Mouse (Mus musculus): ENCODE measurements around the gene Zup1. TPM values are rescaled to one million over a fixed set of nuclear protein-coding genes. Genes with fewer than 3 reads are reported as not detected.
A peak's percentile ranks its signal among the peaks of the same experiment; 100 is the strongest.
"Not testable (repeated sequence)": the region's sequence is repeated elsewhere in the genome, so short reads cannot be mapped to it uniquely, and the experiment has no call there.

Zup1 gene
- polyA plus RNA-seq, 1 experiment = 2.4 TPM

- no peaks in the 10 kb centered on the region for H3K27me3 ChIP-seq (ENCODE audit: control insufficient read depth, insufficient read depth, low read length)
- H3K36me3 ChIP-seq (ENCODE audit: control insufficient read depth, insufficient read depth, low read length) = peaks cover 37% of the 10 kb centered on the region
- 39% methylated on average over 3 of the region's 3 CpGs for WGBS
- peaks cover 7% of the 10 kb centered on the region; the same call in 1 of the 2 replicates for H3K4me1 ChIP-seq (ENCODE audit: control insufficient read depth, insufficient read depth, insufficient read length, low read length)
- H3K27ac ChIP-seq (ENCODE audit: insufficient read depth, low read depth, low read length) = no peak overlapping the region
- no peak overlapping the region for H3K4me3 ChIP-seq (ENCODE audit: low read depth, low read length)
- no peak for TF ChIP-seq CTCF (IDR thresholded peaks at IDR 0.05; ENCODE audit: extremely low read depth, insufficient read length, insufficient replicate concordance, low read depth, low read length)
- no peak for TF ChIP-seq POLR2A (IDR thresholded peaks at IDR 0.05; ENCODE audit: low read depth, low read length)
Measured at GRCm38 (mm10) chr10:33945390-33945789, 5.7 kb downstream of the Zup1 start.

GRCm38 (mm10) chr10:33940702-33941101 lies 10.4 kb downstream of the Zup1 start:
- H3K4me1 ChIP-seq (ENCODE audit: control insufficient read depth, insufficient read depth, insufficient read length, low read length) = peaks cover 7% of the 10 kb centered on the region; the same call in 1 of the 2 replicates
- 0 out of 2 replicates have a peak overlapping the region, but pooled peaks have one; percentile 20 for H3K27ac ChIP-seq (ENCODE audit: insufficient read depth, low read depth, low read length)
- H3K36me3 ChIP-seq (ENCODE audit: control insufficient read depth, insufficient read depth, low read length) = peaks cover 40% of the 10 kb centered on the region

GRCm38 (mm10) chr10:33905489-33905888 lies 45.6 kb downstream of the Zup1 start:
- H3K36me3 ChIP-seq (ENCODE audit: control insufficient read depth, insufficient read depth, low read length) = no peaks in the 10 kb centered on the region
- H3K4me3 ChIP-seq (ENCODE audit: low read depth, low read length) = peak overlapping the region; percentile 15; the same call in 1 of the 2 replicates
- no peak overlapping the region for H3K27ac ChIP-seq (ENCODE audit: insufficient read depth, low read depth, low read length)
- no peaks in the 10 kb centered on the region for H3K27me3 ChIP-seq (ENCODE audit: control insufficient read depth, insufficient read depth, low read length)
- WGBS = 9% methylated on average over 6 of the region's 6 CpGs
- peaks cover 2% of the 10 kb centered on the region; the same call in 1 of the 2 replicates for H3K4me1 ChIP-seq (ENCODE audit: control insufficient read depth, insufficient read depth, insufficient read length, low read length)
- TF ChIP-seq CTCF (IDR thresholded peaks at IDR 0.05; ENCODE audit: extremely low read depth, insufficient read length, insufficient replicate concordance, low read depth, low read length) (no peak), POLR2A (IDR thresholded peaks at IDR 0.05; ENCODE audit: low read depth, low read length) (no peak)

More at GRCm38 (mm10) chr10:33940702-33941101, 10.4 kb downstream of the Zup1 start:
- no peaks in the 10 kb centered on the region for H3K27me3 ChIP-seq (ENCODE audit: control insufficient read depth, insufficient read depth, low read length)
- H3K4me3 ChIP-seq (ENCODE audit: low read depth, low read length) = no peak overlapping the region
- TF ChIP-seq POLR2A (IDR thresholded peaks at IDR 0.05; ENCODE audit: low read depth, low read length) = no peak
- TF ChIP-seq CTCF (IDR thresholded peaks at IDR 0.05; ENCODE audit: extremely low read depth, insufficient read length, insufficient replicate concordance, low read depth, low read length) = no peak

GRCm38 (mm10) chr10:33904530-33905481 lies 46.3 kb downstream of the Zup1 start, which contains the start of gene Rsph4a:
Gene Rsph4a (plus strand): TSS chr10:33905111.
- 6% methylated on average over 17 of the region's 17 CpGs for WGBS

GRCm38 (mm10) chr10:33901520-33901919 lies 49.5 kb downstream of the Zup1 start:
- H3K4me1 ChIP-seq (ENCODE audit: control insufficient read depth, insufficient read depth, insufficient read length, low read length); H3K27ac ChIP-seq (ENCODE audit: insufficient read depth, low read depth, low read length); H3K36me3 ChIP-seq (ENCODE audit: control insufficient read depth, insufficient read depth, low read length); H3K4me3 ChIP-seq (ENCODE audit: low read depth, low read length); H3K27me3 ChIP-seq (ENCODE audit: control insufficient read depth, insufficient read depth, low read length): not testable (repeated sequence)
- WGBS = 47% methylated on average over 1 of the region's 1 CpGs

More at GRCm38 (mm10) chr10:33904530-33905481, 46.3 kb downstream of the Zup1 start, which contains the start of gene Rsph4a:
- Histone ChIP-seq H3K4me3 (ENCODE audit: low read depth, low read length) (peak within 1 kb of the TSS; percentile 15), H3K27me3 (ENCODE audit: control insufficient read depth, insufficient read depth, low read length) (no peaks in the 10 kb centered on the region), H3K36me3 (ENCODE audit: control insufficient read depth, insufficient read depth, low read length) (no peaks in the 10 kb centered on the region), H3K4me1 (ENCODE audit: control insufficient read depth, insufficient read depth, insufficient read length, low read length) (peaks cover 2% of the 10 kb centered on the region; the same call in 1 of the 2 replicates), H3K27ac (ENCODE audit: insufficient read depth, low read depth, low read length) (no peak within 1 kb of the TSS)
- TF ChIP-seq POLR2A (IDR thresholded peaks at IDR 0.05; ENCODE audit: low read depth, low read length) (no peak), CTCF (IDR thresholded peaks at IDR 0.05; ENCODE audit: extremely low read depth, insufficient read length, insufficient replicate concordance, low read depth, low read length) (no peak)

GRCm38 (mm10) chr10:33882411-33882810 lies 68.7 kb downstream of the Zup1 start:
- not testable (repeated sequence) for H3K27me3 ChIP-seq (ENCODE audit: control insufficient read depth, insufficient read depth, low read length); H3K4me3 ChIP-seq (ENCODE audit: low read depth, low read length); H3K4me1 ChIP-seq (ENCODE audit: control insufficient read depth, insufficient read depth, insufficient read length, low read length); H3K36me3 ChIP-seq (ENCODE audit: control insufficient read depth, insufficient read depth, low read length); H3K27ac ChIP-seq (ENCODE audit: insufficient read depth, low read depth, low read length)
- whole genome bisulfite sequencing = 85% methylated on average over 2 of the region's 2 CpGs

GRCm38 (mm10) chr10:33872672-33873398 lies 78.2 kb downstream of the Zup1 start:
- no peaks in the 10 kb centered on the region for H3K4me1 ChIP-seq (ENCODE audit: control insufficient read depth, insufficient read depth, insufficient read length, low read length)
- TF ChIP-seq CTCF (IDR thresholded peaks at IDR 0.05; ENCODE audit: extremely low read depth, insufficient read length, insufficient replicate concordance, low read depth, low read length) (no peak), POLR2A (IDR thresholded peaks at IDR 0.05; ENCODE audit: low read depth, low read length) (no peak)
- WGBS = 84% methylated on average over 2 of the region's 2 CpGs
- H3K27ac ChIP-seq (ENCODE audit: insufficient read depth, low read depth, low read length) = no peak overlapping the region
- H3K27me3 ChIP-seq (ENCODE audit: control insufficient read depth, insufficient read depth, low read length) = no peaks in the 10 kb centered on the region
- no peak overlapping the region for H3K4me3 ChIP-seq (ENCODE audit: low read depth, low read length)
- H3K36me3 ChIP-seq (ENCODE audit: control insufficient read depth, insufficient read depth, low read length) = no peaks in the 10 kb centered on the region
